Mouse (Mus musculus): ENCODE measurements around the gene Klhl32.
"Not testable (repeated sequence)": the region's sequence is repeated elsewhere in the genome, so short reads cannot be mapped to it uniquely, and the experiment has no call there.

The Klhl32 gene

DNA sequence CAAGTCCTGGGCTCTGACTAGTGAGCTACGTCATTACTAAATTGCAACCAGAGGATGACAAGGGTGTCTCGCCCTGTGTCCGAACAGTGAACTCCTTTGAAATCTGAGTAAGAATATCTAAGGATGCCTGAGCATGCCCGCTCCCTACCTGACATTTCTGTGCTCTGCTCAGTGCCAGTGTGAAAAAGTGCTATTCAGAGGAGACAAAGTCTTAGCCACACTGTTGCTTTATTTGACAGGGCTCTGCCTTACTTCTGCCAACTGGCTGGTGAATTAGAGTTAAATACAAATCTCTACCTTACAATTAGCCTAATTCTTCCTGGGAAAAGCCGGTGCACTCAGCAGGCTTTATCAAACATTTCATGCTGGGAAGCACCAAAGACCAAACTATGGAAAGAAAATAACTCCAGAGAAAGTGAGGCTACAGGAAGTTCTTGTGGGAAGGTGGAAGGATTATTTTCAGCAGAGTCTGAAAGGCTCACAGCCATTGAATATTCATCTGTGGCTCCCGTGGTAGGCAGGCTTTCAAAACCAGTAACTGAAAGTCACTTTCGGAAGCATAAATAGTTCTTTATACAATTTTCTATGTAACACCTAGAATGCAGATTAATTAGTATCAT lies 57.1 kb downstream of the Klhl32 start:
- DNase-seq = no peak

GRCm38 (mm10) chr4:24792416-24792981 lies 58.4 kb downstream of the Klhl32 start:
- no peak for DNase-seq

- no peak for DNase-seq
Measured at GRCm38 (mm10) chr4:24789331-24789730, 61.6 kb downstream of the Klhl32 start.

DNA sequence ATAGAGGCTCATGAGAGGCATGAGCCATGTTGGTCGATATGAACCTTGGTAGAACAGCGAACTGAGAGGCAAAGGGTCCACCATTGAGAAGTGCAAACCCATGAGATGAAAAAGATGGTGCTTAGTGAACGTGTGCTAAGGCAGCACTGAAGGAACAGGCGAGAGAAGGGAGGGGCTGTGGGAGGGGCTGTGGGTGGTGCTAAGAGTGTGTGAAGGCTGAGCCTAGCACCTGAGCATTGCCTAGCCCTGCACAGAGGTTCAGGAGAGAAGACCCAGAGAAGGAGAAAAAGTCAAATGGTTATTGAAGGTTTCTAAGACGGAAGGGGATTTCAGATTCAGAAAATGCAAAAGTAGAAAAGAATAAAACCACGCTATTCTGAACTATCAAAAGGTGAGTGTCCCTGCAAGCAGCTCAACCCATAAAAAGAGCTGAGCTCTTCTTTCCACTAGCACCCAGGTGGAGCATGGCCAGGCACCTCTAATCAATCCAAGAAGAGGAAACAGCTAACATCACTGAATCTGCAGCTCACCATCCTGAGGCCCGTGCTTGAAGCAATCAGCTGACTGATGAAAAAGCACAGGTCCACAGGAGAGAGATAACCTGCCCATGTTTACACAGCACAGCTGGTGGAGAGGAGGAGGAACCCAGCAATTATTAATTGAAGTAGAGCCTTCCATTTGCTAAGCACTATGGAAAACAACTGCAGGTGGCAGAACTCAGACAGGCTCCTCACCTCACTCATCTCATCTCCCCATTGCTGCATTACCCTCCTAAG lies 65.0 kb downstream of the Klhl32 start:
- no peak for DNase-seq

DNA sequence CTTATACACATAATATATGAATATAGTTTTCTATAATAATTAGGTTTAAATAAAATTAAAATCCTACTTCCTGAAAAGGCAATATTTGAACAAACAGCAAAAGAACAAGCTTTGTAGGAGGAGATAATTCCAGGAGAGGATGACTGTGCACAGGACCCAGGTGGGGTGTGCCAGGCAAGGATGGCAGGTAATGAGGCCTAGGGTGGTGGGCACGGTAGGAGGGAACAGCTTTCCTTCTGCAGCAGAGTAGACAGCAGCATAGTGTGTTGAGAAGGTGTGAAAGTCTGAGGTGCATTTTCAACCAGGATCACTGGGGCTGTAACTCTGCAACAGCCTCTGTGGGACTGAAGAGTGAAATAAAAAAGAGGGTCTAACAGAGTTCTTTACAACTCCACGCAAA lies 85.0 kb downstream of the Klhl32 start:
- no peak for DNase-seq

DNA sequence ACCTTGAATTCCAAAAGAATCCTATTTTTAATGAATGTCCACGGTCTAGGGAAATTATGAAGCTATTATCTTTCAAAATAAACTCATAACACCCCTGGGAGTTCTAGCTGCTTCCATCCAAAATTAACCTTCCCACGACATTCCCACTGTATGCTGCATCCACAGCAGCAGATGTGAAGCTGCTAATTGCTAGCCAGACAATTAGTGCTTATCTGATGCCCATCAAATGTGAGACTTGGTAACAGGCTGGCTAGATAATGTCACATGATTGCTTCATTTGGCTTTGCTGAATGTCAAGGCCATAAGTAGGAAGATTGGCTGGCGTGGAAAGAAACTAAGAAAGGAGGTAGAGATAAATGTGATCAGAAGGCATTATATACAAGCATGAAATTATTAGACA lies 85.5 kb downstream of the Klhl32 start:
- DNase-seq = no peak

DNA sequence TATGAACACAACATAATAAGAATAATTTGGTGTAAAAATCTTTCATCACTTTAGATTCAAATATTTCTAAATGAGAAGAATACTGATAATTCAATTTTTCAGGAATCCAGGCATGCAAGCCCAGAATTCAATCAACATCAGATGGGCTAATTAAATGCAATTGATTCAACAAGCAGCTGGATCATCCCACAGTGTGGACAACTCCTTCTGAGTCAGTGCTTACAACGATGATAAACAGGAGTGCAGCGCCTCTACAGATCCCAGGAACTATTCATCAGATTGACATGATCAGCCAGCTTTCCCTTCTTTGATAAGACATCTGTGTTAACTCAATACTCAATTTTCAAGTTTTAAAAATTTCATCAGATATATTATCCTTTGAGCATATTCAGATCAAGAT lies 86.4 kb downstream of the Klhl32 start:
- DNase-seq = no peak

DNA sequence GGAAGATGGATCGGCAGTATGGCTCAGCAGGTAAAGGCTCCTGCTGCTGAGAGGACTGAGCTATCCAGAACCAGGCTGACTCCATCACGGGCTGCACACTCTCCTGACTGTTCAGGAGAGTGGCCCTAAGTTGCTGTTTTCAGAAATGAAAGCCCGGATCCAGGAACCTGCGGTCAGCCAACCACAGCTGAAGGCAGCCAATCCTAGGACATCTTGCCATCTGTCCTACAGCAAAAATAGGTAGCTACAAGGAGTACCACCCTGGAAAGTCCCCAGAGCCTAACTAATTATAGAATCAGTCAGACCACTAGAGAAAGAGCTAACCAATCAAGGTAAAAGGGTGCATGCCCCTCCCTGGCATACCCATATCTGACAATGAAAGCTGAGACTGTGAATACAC lies 87.5 kb downstream of the Klhl32 start:
- peak; percentile 28 to 38 for DNase-seq

DNA sequence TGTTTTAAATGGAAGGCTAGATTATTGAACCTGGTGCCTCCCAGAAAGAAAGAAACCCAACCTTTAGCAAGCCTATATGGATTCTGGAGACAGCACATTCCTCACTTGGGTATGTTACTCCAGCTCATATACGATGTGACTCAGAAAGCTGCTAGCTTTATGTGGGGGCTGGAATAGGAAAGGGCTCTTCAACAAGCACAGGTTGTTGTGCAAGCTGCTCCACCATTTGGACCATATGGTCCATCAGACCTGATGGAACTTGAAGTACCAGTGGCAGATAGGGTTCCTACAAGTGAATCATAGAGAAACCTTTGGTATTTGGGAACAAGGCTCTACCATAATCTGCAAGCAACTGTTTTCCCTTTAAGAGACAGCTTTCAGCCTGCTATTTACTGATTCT lies 92.0 kb downstream of the Klhl32 start:
- DNase-seq = peak in 1 of 2 experiments; percentile 26

GRCm38 (mm10) chr4:24752517-24753208 lies 98.3 kb downstream of the Klhl32 start:
- DNase-seq = no peak

- no peak for DNase-seq
Measured at GRCm38 (mm10) chr4:24737080-24737479, 113.8 kb downstream of the Klhl32 start.

- DNase-seq = peak; percentile 44 to 76
Measured at GRCm38 (mm10) chr4:24720834-24721233, 130.1 kb downstream of the Klhl32 start.

- no peak for DNase-seq
Measured at GRCm38 (mm10) chr4:24715559-24715958, 135.4 kb downstream of the Klhl32 start.

GRCm38 (mm10) chr4:24714367-24714766 lies 136.6 kb downstream of the Klhl32 start:
- DNase-seq = no peak

- peak in 1 of 2 experiments; percentile 45 for DNase-seq
Measured at GRCm38 (mm10) chr4:24698528-24699117, 152.3 kb downstream of the Klhl32 start.

GRCm38 (mm10) chr4:24680080-24680479 lies 170.8 kb downstream of the Klhl32 start:
- DNase-seq = no peak

DNA sequence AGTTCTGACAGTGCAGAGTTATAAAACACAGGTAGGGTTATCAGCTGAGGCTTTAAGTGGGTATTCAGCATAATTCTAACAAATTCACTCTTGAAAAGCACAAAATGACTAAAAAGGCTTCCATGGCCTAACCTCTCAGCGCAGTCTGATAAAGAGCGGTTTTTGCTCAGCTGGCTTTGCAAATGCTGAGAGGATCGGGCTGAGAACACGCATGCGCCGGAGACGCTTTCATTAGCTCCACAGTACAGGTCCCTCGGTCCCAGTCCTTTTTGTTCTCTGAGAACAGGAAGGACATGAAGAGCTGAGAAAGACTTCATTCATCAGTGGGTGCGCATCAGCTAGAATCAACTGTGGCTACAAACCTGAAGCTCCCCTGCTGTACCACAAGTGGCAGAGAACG lies 180.9 kb downstream of the Klhl32 start:
- no peak for DNase-seq

DNA sequence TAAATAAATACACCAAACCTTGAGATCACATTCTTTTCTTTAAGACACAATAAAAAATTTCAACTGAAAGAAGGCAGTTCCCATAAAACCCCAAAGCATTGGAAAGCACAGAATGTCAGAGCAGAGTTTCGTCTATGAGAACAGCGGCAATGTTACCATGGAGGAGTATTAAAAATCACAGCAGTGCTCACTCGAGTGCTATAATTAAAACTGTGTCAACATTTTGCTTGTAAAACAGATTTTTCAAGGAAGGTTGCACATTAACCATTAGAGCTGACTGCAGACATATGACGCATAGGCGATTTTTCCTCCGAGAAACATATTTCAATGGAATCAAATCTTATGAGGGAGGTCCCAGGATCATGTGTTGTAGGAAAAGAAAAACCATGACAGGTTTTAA lies 191.7 kb downstream of the Klhl32 start:
- DNase-seq = no peak

DNA sequence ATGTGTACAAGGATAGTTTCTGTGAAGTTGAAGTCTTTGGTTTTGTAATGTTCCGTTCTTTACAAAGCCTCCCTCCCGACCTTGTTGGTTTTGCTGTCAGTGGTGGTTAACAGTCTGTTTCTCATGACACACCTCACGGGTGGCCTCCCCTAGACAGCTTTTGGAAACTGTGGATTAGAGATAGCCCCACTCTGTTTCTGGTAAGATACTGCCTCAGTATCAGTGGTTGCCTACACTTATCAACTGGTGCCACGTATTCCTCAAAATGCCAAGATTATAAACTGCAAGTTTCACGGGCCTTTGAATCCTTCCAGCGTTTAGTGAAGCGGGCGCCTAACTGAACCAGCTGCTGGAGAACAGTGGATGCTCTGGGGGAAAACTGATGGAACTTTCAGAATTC lies 206.2 kb downstream of the Klhl32 start:
- DNase-seq = not testable (repeated sequence)

- DNase-seq = no peak
Measured at GRCm38 (mm10) chr4:24642306-24642705, 208.6 kb downstream of the Klhl32 start.

GRCm38 (mm10) chr4:24631177-24631911 lies 219.6 kb downstream of the Klhl32 start:
- peak; percentile 66 to 73 for DNase-seq

DNA sequence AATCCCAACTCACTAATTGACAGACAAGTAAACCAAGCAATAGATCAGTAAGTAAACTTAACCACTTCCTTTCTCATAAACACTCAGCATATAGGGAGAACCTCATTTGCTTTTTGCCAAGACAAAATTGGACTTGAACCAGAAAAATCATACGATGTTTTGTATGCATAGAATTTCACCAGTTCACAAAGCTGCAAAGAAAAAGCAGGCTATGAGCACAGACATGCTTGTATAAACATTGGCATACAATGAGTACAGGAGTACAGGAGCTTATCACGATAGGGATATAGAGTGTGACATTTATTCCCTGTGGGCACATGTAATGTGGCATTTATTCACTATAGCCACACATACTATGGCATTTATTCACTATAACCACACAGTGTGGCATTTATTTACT lies 220.5 kb downstream of the Klhl32 start:
- DNase-seq = no peak
